Mouse (Mus musculus) T-helper 17 cell (primary cell): ENCODE results near the gene Sh2b2.

Source experiments
- in situ Hi-C, 2 experiments: fragments of 300-600 bp; cut with MboI, MseI; formaldehyde crosslinking; loops; 1 replicate in 1 of 2; 2 replicates in 1 of 2; pipeline ENCODE4 v1.15.1; 2025; ENCODE audit warnings: high pct_unique_total_duplicates in 2 of 2

Sh2b2 gene

DNA sequence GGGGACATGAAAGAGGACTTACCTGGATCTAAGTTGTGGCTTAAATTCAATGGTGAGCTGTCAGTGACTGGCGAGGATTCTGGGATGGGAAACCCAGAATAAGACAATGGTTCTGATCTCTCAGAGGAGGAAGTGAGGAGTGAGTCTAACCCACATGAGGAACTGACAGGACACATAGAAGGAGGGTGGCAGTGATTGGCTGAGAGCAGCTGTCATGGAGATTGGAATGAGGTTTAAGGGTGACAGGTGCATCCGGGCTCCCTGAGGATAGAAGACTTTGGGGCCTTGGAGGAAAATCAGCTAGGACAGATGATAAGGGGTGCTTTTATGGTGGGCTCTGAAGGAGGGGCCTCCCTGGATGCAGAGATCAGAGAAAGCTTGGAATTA lies at the start of gene Sh2b2:
Sh2b2 (minus strand) TSS at position 105 of the 387 bp plus-strand sequence.
- in situ Hi-C loops = loop anchor here (10.0 kb wide), 1 partner anchor 52 kb away; the partner anchor contains the start of gene Prkrip1 (in 2 of the 2)

DNA sequence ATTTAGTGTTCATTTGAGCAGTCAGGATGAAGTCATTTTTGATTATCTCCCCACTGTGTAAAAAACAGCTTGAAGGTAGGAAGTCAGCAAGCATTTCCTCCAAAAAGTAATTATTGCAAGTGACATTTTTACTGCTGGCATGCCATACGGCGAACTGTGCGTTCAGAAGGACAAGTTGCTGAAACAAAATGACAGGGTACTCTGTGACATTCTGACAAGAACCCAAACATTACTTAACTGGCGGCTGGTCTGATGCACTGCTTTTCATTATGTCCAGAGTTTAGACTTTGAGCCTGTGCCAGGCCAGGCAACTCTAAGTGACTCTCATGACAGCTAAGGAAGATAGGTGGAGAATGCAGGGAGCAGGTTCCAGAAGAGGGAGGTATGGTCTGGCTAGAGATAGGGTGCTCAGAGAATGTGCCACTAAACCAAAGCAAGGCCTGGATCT lies 46.6 kb upstream of the Sh2b2 start:
- in situ Hi-C loops = no loop called here

DNA sequence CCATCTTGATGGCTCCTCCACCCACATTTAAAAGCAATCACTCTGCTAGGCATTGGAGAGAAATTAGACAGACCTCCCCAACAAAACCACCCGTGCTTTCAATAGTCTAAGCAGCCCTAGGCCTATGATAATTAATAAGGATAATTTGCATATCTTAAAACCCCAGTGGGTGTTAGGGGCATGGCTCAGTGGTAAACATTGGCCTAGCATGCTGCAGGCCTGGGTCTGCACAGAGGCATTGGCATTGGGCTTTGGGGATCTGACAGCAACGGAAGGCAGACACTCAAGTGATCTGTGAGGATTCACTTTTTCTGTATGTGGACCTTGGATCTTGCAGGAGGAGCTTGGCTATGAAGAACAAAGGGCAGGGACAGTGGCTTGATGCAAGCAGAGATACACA lies 46.0 kb upstream of the Sh2b2 start:
- in situ Hi-C loops = no loop called here

DNA sequence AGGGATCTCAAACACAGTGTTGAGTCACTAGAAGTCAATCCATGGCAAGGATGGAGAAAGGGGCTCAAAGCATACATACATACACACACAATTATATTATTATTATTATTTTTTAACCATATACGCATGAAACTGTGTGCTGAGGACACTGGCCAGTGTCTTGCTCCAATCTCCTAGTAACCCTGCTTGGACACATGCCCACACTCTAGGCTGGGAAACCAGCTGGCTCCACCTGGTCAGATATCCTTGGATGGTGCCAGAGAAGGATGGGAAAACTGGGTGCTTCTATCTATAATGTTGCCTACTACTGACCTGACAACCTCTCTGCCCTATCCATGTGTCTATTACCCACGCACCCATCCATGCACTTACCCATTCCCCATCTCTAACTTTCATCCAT lies 45.2 kb upstream of the Sh2b2 start:
- in situ Hi-C loops = no loop called here

DNA sequence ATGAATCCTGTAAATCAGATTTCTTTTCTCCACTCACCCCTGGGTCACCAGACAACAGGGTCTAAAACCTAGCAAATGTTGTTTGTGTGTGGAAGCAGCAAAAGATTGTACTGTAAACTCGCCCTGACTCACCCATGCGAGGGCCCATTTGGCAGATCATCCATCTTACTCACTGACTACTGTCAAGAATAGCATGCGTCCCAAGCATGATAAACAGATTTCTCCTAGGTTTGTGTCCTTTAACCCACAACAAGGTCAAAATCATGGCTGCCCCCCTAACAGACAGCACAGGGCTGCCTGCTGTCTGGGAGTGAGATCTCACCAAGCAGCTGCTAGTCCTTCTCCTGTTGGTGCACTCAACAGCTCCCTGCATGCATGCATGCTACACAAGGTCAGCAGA lies 43.4 kb upstream of the Sh2b2 start:
- in situ Hi-C loops = no loop called here

DNA sequence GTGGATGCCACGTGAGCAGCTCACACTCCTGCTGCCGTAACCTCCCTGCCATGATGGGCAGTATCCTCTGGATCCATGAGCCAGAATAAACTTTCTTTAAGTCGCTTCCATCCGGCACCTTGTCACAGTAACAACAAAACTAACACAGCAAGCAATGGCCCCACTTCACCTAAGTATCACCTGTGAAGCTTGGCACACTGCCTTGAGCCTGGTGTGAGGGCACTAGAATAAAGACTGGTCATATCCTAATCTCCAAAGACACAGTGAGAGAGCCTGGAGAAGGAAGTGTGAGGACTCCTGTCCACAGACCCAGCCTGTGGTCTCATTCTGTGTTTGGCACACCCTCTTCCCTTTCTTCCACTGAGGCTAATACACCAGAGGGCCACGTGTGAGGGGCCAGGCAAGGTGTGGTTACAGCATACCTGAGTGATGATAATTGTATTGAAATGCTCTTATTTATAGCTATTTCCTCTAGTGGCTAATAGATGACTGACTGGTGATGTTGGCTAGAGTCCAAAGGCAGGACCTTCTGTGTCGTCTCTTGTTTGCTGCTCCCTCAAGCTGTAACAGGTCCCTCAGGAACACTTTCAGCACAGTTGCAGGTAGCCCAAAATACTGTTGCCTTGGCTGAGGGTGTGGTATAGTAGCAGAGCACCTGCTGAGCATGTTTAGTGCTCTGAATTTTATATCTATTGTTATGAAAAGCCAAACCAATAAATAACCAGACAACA lies 42.2 kb upstream of the Sh2b2 start:
- in situ Hi-C loops = no loop called here

DNA sequence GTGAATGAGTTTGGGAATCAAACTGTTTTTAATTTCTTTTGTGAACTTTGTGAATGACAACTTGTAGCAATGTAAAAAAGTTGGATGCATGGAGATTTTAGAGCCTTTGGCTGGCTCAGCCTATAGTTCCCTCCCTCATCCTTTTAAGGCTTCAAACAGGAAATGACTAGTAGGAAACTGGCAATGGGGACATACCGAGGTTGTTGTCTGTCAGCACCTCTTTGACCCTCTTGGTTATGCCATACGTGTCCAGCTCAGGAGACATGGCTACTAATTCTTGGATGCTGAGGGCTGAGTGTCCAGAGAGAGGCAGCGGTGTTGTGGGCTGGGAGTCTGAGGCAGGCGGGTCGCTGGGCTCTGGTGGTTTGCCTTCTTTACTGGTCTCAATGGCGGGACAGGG lies 40.2 kb upstream of the Sh2b2 start:
- in situ Hi-C loops = no loop called here

DNA sequence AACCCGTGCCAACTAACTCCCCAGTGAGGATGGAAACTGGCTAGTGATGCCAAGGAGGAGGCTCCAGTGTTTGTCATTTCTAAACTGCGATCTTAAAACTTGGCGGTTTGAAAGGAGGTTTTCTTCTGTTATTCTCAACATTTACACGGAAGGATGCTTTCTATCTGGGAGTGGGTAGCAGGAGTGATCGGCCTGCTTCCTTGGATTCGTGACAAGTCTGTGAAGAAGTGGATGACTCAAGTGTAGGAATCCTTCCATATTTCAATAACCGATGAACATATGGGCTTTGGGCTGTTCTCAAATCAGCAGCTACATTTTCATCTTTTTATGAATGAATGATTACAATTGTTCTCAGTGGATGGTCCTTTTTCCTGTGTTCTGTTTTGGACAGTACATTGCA lies 38.8 kb upstream of the Sh2b2 start:
- in situ Hi-C loops = no loop called here

DNA sequence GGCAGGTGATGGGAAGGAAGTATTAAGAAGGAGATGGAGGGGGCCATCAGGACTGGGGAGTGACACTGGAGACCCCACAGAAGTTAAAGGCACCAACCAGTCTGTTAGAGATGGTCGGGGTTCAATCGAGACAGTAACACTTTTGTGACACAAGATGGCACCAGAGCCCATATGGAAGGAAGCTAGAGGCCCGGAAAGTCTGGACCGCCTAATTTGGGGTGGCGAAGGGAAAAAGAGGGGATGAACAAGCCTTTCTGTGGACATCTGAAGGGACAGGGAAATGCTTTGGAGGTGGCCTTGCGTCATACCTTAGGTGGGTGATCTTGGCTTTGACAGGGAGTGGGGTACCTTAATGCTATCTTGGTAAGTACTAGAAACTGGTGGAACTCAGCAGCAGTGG lies 35.0 kb upstream of the Sh2b2 start:
- in situ Hi-C loops = no loop called here

DNA sequence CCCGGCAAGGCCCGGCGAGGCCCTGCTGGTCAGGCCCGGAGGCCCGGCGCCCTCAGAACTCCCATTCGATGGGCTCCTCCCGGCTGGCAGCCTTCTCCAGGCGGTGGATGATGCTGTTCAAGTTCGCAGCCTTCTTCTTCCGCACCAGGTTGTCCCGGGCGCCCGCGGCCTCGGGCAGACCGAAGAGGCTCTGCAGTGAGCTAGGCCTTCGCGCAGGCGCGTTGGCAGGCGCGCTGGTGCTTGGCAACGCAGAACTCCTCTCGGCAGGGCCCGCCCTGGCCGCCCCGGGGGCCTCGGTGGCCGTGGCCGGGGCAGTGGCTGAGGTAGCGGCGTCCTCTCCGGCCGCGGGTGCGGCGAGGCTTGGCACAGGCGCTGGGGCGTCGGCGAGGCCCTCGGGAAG lies 28.4 kb upstream of the Sh2b2 start:
- in situ Hi-C loops = loop anchor here in 1 of 2 experiments (25.0 kb wide), 1 partner anchor 388 kb away; no protein-coding TSS in a partner anchor

DNA sequence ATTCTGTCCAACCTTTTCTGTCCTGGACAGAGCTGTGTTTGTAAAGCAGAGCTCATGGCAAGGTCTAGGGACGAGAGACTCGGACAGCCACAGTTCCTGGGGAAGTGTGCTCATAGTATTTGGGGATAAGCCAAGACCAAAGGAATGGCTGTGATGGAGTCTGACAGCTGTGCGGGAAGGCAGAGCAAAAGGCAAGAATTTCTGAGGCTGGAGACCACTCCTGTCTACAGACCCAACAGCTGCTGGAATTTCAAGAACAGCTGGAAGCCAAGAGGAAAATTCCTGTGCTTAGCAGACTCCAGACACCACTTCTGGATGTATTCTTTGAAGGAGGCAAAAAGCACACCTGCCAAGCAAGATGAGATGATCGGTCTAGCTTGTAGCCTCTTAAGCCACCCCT lies 23.6 kb upstream of the Sh2b2 start:
- in situ Hi-C loops = loop anchor here in 1 of 2 experiments (25.0 kb wide), 1 partner anchor 392 kb away; no protein-coding TSS in a partner anchor

DNA sequence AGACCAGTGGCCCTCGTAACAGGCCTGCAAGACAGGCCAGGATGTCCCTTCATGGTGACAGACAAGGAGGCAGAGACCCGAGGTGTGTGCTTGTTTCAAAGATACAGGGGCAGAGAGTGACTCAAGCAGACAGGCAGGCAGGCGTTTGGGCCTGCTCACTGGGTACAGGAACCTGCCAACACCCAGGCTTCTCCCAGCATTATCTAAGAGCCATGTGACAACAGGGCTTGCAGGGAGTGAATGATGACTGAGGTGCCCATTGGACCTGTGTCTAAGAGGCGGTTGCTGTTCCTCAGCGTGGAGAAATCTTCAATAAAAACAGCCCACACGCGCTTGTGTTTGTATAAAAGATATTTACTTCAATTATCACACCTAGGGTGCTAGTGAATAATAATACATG lies 19.7 kb upstream of the Sh2b2 start:
- in situ Hi-C loops = loop anchor here in 1 of 2 experiments (25.0 kb wide), 1 partner anchor 396 kb away; no protein-coding TSS in a partner anchor

DNA sequence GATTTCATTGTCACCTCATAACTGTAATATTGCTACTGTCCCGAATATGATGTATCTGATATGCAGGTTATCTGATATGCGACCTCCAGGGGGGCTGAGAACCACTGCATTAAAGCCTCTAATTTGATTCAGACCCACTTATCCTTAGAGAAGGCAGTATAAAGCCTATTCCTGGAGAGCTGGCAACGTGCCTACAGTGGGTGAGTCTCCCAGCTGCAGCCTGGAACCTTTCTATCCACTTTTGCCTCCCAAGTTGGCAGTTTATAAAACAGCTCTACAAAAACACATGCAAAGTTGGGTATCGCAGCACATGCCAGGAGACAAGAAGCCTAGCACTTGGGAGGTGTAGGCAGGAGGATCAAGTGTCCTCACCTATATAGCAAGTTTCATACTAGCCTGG lies 17.0 kb upstream of the Sh2b2 start:
- in situ Hi-C loops = loop anchor here in 1 of 2 experiments (25.0 kb wide), 1 partner anchor 399 kb away; no protein-coding TSS in a partner anchor

DNA sequence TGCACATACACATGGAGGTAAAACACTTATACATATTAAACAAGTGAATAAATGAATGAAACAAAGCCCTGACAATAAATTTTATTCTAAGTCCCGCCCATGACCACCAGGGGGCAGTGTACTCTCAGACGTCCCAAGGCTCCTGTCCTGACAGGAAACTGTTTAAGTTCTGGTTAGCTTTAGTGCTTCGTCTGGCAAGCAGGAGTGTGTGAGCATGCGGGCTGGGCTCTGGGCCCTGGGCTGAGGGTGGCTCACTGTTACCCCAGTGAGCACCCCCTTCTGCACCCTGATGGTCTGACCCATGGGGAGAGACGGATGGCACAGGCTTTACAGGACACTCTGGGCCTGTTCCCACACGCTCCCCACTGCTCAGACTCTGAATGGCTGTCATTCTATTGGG lies 12.6 kb upstream of the Sh2b2 start:
- in situ Hi-C loops = loop anchor here in 1 of 2 experiments (25.0 kb wide), 1 partner anchor 403 kb away; no protein-coding TSS in a partner anchor

DNA sequence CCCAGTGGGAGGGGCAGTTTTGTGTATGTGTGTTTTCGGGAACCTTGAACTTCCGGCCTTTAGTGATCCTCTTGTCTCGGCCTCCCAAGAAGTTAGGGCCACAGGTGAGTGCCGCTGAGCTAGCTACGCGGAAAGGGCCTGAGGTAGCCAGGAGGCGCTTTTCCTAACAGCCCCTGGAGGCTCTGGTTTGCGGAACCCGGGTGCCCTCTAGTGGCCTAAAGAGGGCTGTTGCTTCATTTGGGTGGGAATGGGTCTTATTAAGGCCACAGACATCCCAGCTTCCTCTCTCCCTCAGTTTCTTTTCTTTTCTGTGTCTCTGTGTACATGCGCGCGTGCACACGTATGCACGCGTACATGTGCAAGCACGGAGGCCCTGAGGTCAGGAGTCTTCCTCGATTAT lies 6.5 kb upstream of the Sh2b2 start:
- in situ Hi-C loops = loop anchor here in 1 of 2 experiments (25.0 kb wide), 1 partner anchor 409 kb away; no protein-coding TSS in a partner anchor

DNA sequence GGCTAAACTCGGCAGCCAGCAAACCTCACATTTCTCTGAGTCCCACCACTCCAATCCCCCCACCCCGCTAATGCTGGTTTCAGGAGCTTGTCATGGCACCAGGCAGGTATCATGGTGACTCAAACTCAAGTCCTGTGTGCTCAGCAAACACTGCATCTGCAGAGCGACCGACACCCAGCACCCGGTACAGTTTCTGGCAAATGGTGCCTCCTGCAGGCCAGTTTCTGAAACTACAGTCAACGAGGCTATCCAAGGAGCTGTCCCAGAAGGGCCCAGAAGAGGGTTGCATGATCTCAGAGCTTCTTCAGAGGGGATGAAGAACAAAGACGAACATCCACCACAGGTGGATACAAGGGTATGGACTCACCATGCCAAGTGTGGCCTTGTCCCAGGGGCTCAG lies 4.6 kb upstream of the Sh2b2 start:
- in situ Hi-C loops = loop anchor here in 1 of 2 experiments (25.0 kb wide), 1 partner anchor 411 kb away; no protein-coding TSS in a partner anchor

DNA sequence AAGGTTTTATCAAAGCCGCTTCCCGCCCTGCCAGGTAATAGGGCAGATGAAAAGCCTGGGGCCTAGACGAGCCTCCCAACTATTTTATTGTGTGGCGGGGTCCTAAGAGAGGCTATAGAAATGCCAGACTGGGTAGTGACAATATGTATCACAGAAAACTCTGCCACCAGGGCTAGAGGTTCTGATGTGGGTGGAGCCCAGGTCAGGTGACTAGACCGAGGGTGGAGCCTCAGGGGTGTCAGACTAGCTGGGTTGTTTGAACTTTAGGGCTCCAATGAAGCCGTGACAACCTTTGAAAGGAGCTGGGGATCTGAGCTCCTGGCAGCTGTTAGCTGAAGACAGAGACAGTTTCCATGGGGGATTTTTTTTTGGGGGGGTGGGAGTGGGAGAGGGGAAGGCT lies 2.1 kb upstream of the Sh2b2 start:
- in situ Hi-C loops = loop anchor here (10.0 kb wide), 1 partner anchor 54 kb away; the partner anchor contains the start of gene Prkrip1 (in 2 of the 2)

DNA sequence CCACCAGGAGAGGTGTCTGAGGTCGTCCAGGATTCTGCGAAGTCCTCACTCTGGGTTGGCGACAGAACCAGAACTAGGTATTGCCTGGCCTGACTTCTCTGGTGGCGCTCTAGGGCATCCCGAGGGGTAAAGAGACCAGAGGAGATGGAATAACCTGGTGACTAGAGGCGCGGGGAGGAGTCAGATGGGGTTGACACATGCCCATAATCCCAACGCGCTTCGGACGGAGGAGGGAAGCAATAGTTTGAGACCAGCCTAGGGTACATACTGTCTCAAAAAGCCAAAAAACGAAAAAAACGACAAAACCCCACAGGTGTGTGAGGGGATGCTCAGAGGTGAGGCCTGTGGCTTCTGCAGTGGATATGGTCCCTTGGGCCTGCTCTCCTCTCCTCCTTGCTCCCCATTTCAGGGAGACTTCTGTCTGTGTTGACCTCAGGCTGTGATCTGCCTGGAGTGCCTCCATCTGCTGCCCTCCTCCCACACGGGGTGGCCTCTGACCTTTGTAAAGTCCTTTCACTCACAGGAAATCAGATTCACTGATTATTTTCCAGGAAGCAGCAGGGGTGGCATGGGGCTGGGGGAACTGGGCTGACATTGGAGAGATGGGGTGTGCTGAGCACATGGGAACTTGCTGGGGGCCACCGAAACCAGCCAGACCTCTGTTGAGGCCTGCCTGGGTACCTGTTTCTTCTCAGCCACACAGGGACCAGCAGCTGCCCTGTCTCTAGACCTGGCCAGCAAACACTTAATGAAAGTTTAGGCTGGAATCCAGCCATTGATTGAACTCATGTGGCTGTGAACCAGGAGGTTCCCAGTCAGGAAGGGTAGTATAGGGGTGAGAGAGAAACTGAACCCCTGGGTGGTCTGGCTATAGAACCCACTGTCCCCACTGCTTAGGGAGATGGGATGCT lies 560 bp downstream of the Sh2b2 start:
- in situ Hi-C loops = loop anchor here (10.0 kb wide), 1 partner anchor 51 kb away; the partner anchor contains the start of gene Prkrip1 (in 2 of the 2)

DNA sequence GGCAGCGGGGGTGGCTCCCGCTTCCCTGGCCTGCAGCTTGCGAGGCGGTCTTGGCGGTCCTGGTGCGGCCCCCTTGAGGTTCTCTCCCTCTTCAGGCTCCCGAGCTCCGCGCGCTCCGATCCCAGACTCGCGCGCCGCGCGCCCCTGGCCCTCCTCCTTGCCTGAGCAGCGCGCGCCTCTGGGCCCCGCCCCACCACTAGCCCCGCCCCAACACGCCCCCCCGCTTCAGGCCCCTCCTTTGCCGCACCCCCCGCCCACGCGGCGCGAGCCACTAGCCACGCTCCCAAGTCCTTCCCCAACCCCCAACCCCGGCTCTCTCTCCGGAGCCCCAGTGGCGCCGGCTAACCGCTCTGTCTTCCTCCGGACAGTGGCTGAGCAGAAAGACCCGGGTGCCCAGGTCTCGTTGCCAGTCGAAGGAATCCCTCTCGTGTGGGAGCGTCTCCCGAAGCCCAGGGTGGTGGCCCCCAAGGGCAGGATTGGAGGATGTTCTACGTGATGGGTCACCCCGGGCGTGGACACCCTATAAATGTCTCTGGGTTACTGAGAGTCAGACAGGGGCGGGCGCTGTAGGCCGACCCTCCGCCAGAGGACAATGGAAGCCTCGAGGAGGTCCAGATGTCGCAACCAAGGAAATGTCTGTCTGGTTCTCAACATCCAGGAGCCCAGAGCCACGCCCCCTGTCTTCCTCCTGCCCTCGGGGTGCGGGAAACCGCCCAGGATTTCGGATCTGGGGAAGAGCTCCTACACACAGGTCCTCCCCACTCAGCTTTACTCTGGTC lies 1.4 kb downstream of the Sh2b2 start:
- in situ Hi-C loops = loop anchor here (10.0 kb wide), 1 partner anchor 50 kb away; the partner anchor contains the start of gene Prkrip1 (in 2 of the 2)

DNA sequence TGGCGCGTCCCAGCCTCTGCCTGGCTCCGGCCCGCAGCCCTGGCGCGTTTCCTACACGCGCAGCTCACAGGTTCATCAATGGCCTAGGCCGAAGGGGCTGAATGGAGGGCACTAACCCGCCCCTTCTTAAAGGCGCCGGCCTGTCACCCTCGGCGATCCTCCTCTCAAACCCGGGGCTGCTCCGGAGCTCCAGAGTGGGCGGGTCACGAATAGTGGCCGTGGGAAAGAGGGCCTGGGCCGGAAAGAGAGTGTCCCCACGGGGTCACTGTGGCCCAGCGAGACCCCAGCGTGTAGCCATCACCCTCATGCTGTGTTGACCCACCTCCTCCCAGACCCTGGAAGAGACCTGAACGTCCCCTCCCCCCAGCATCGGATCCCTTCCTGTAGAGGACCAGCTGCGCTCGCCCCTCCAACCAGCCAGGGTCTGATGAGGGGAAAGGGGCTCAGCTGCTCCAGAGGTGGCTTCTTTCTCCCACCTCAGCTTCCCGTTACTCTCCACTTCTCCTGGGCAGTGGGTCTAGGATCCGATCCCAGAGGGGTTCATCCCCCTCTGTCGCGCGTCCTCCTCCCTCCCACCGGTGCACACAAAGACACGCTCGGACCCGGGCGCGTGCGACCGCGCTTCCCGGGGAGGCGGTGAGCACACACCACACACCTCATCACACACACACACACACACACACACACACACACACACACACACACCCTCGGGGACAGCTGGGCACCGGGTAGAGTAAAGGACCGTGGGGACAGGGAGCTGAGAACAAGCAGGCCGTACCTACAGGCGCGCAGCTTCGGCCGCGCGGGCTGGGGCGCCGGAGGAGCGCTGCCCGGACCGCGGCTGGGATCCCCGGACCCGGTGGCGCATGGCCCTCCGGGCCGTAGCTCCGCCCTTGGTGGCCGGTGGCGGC lies 2.2 kb downstream of the Sh2b2 start:
- in situ Hi-C loops = loop anchor here (10.0 kb wide), 1 partner anchor 49 kb away; the partner anchor contains the start of gene Prkrip1 (in 2 of the 2)
